Mouse (Mus musculus) adipose tissue, adult 10 weeks (tissue): ENCODE results near the gene Teddm1b. TPM values are rescaled to one million over a fixed set of nuclear protein-coding genes. Genes with fewer than 3 reads are reported as not detected.

Experiments used
- polyA plus RNA-seq: library from polyadenylated mRNA; stranded (reverse); fragments of 350-450 nt; fragmentation: Illumina TruSeq; extraction: RNeasy Lipid Tissue Mini Kit (QIAGEN cat#74804); gene quantifications from one replicate; pipeline ENCODE4 v1.2.3, GENCODE M21; 2014; ENCODE audit warnings: low read depth, low replicate concordance

The Teddm1b gene
- polyA plus RNA-seq: 507 TPM

DNA sequence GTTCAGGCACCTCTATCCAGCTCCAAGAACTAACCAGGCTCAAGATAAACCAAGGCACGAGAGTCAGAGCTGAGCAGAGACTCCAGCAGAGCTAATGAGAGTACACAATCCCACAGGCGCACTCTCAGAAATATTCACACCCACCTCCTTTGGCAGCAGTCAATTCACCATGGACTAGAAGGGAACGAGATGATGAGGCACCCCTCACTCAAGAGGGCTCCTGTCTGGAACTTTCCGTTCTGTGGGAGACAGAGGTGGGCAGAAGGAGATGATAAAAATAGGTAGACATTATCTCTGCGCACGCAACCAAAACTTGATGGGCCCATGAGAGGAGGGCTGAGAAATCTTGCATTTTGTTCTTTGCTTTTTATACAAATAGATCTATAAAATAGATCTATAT, at the start of gene Teddm1b:
Gene Teddm1b (plus strand): TSS at position 301 of the 400 bp plus-strand sequence.

GRCm38 (mm10) chr1:153844042-153844441, 30.1 kb upstream of the Teddm1b start, which contains the start of gene Rgsl1:
Gene Rgsl1, minus strand, starts transcription at chr1:153844142.

GRCm38 (mm10) chr1:153891442-153891841, 17.3 kb downstream of the Teddm1b start, which contains the start of gene Teddm1a:
Gene Teddm1a, plus strand, starts transcription at chr1:153891742.

GRCm38 (mm10) chr1:153899731-153900380, 25.7 kb downstream of the Teddm1b start, which contains the start of the genes Glul and Teddm2:
Gene Glul, plus strand, starts transcription at chr1:153899944.
Gene Teddm2, minus strand, starts transcription at chr1:153900228.

Other genes starting within 250 kb of the Teddm1b start
- gene Rgs8, start 221.3 kb upstream of the Teddm1b start, polyA plus RNA-seq: not detected
- gene Rgs16, start 134.0 kb upstream of the Teddm1b start, polyA plus RNA-seq: 1.3 TPM
- gene Rnasel, start 124.9 kb upstream of the Teddm1b start, polyA plus RNA-seq: 29.7 TPM
- 3.0 TPM for gene Rgsl1, start 30.2 kb upstream of the Teddm1b start, polyA plus RNA-seq
- gene Teddm1a, start 17.4 kb downstream of the Teddm1b start, polyA plus RNA-seq: 1,773 TPM
- 1,917 TPM for gene Glul, start 25.6 kb downstream of the Teddm1b start, polyA plus RNA-seq
- gene Teddm2, start 25.9 kb downstream of the Teddm1b start, polyA plus RNA-seq: 1,378 TPM